In the genomic region with DNA sequence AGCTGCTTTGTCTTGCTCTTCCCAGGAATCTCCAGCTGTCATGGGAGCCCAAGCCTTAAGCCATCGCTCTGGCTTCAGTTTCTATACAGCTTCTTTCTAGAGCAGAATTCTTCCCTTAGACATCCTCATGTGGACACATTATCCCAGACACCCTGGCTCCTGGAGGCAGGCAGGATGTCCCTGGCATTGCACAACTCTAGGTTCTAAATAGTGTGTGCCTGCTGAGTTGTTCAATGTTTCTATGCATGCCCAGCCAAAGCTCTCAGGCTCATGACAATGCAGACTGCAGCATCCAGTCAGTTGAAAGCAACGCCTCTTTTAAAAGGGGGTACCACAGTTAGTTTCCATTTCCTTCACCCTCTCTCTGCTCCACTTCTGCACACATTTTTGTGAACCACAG, we compare ENCODE assay signal across 16 mouse cellular contexts.
DNase-seq lines count a peak whose midpoint lies in the region; ATAC-seq and TF ChIP-seq lines count a peak whose summit lies in the region.
"Had no signal": no experiment of that assay in that cellular context is flagged by ENCODE, and none has a peak within 500 bp of the region (broad histone marks: within the 10 kb centered on the region; RNA-seq: fewer than 3 reads in every experiment).

No protein-coding gene starts in this region.

- no peak for ATAC-seq in hindbrain, embryonic 15.5 days (ENCODE audit: low FRiP score, low read depth)
- peak; percentile 17; the same call in 1 of the 2 replicates for ATAC-seq in lung, postnatal 0 days
- peak; percentile 28; the same call in 1 of the 2 replicates for ATAC-seq in neural tube, embryonic 15.5 days (ENCODE audit: low FRiP score)
- no peak for ATAC-seq in forebrain, embryonic 13.5 days
- ATAC-seq: forebrain, embryonic 16.5 days; intestine, embryonic 15.5 days had no signal

- peaks cover 20% of the 10 kb centered on the region; the same call in 1 of the 2 replicates for H3K4me1 ChIP-seq in hindbrain, embryonic 15.5 days (replicated peaks)
- H3K4me1 ChIP-seq in hindbrain, embryonic 10.5 days (replicated peaks): no peaks in the 10 kb centered on the region
- H3K4me1 ChIP-seq in lung, postnatal 0 days (ENCODE audit: insufficient read depth, low read depth, low read length): peaks cover 11% of the 10 kb centered on the region; the same call in 1 of the 2 replicates
- H3K4me1 ChIP-seq in neural tube, embryonic 15.5 days: peaks cover 21% of the 10 kb centered on the region
- H3K4me1 ChIP-seq in forebrain, embryonic 13.5 days: peaks cover 3% of the 10 kb centered on the region
- H3K4me1 ChIP-seq: embryonic facial prominence, embryonic 12.5 days had no signal

- H3K4me2 ChIP-seq in hindbrain, embryonic 15.5 days: no peak overlapping the region
- H3K4me2 ChIP-seq in lung, postnatal 0 days (replicated peaks; ENCODE audit: low read depth, low read length): no peak overlapping the region
- H3K4me2 ChIP-seq in neural tube, embryonic 15.5 days: no peak overlapping the region
- H3K4me2 ChIP-seq in forebrain, embryonic 13.5 days: no peak overlapping the region
- H3K4me2 ChIP-seq: embryonic facial prominence, embryonic 12.5 days; heart, embryonic 12.5 days; intestine, embryonic 15.5 days had no signal

- no peak for TF ChIP-seq EP300 in lung, postnatal 0 days (IDR thresholded peaks at IDR 0.05)

- no peak overlapping the region for H3K4me3 ChIP-seq in hindbrain, embryonic 15.5 days
- H3K4me3 ChIP-seq in hindbrain, embryonic 10.5 days: no peak overlapping the region
- no peak overlapping the region for H3K4me3 ChIP-seq in lung, postnatal 0 days (ENCODE audit: low read depth, low read length)
- H3K4me3 ChIP-seq in neural tube, embryonic 15.5 days (replicated peaks): no peak overlapping the region
- no peak overlapping the region for H3K4me3 ChIP-seq in forebrain, embryonic 13.5 days
- H3K4me3 ChIP-seq: embryonic facial prominence, embryonic 12.5 days; gastrocnemius, adult 2 months; heart, embryonic 12.5 days; intestine, embryonic 15.5 days had no signal

- no peaks in the 10 kb centered on the region for H3K9me3 ChIP-seq in hindbrain, embryonic 15.5 days
- no peaks in the 10 kb centered on the region for H3K9me3 ChIP-seq in hindbrain, embryonic 10.5 days
- no peaks in the 10 kb centered on the region for H3K9me3 ChIP-seq in lung, postnatal 0 days (ENCODE audit: low read length)
- H3K9me3 ChIP-seq in neural tube, embryonic 15.5 days (replicated peaks): no peaks in the 10 kb centered on the region
- no peaks in the 10 kb centered on the region for H3K9me3 ChIP-seq in forebrain, embryonic 13.5 days (replicated peaks)
- H3K9me3 ChIP-seq: embryonic facial prominence, embryonic 12.5 days; heart, embryonic 12.5 days; intestine, embryonic 15.5 days had no signal

- H3K36me3 ChIP-seq in hindbrain, embryonic 15.5 days: no peaks in the 10 kb centered on the region
- no peaks in the 10 kb centered on the region for H3K36me3 ChIP-seq in hindbrain, embryonic 10.5 days
- no peaks in the 10 kb centered on the region for H3K36me3 ChIP-seq in lung, postnatal 0 days (ENCODE audit: insufficient read depth, low read length)
- no peaks in the 10 kb centered on the region for H3K36me3 ChIP-seq in neural tube, embryonic 15.5 days
- no peaks in the 10 kb centered on the region for H3K36me3 ChIP-seq in forebrain, embryonic 13.5 days (ENCODE audit: poor library complexity, severe bottlenecking)
- H3K36me3 ChIP-seq: embryonic facial prominence, embryonic 12.5 days; intestine, embryonic 15.5 days had no signal

- no peaks in the 10 kb centered on the region for H3K27me3 ChIP-seq in hindbrain, embryonic 15.5 days
- H3K27me3 ChIP-seq in hindbrain, embryonic 10.5 days (ENCODE audit: insufficient read depth, poor library complexity, severe bottlenecking): no peaks in the 10 kb centered on the region
- H3K27me3 ChIP-seq in lung, postnatal 0 days (replicated peaks; ENCODE audit: insufficient read depth, low read length): no peaks in the 10 kb centered on the region
- H3K27me3 ChIP-seq in neural tube, embryonic 15.5 days (replicated peaks): no peaks in the 10 kb centered on the region
- no peaks in the 10 kb centered on the region for H3K27me3 ChIP-seq in forebrain, embryonic 13.5 days
- H3K27me3 ChIP-seq: embryonic facial prominence, embryonic 12.5 days; heart, embryonic 12.5 days; intestine, embryonic 15.5 days had no signal

- no peak for TF ChIP-seq CTCF in lung, postnatal 0 days (IDR thresholded peaks at IDR 0.05)

- DNase-seq in hindbrain, embryonic 10.5 days (ENCODE audit: low spot score): no peak
- DNase-seq in lung, postnatal 0 days (ENCODE audit: low spot score): peak; percentile 51
- no peak for DNase-seq in lung, postnatal 10 days
- DNase-seq in Muller cell, postnatal 12 days (ENCODE audit: inconsistent ontology term): peak; percentile 31
- DNase-seq: adrenal gland, adult 8-10 months; adrenal gland, postnatal 36 days; cerebellum, postnatal 10 days; gastrocnemius, adult 2 months; gastrocnemius, postnatal 25 days had no signal

- H3K9ac ChIP-seq in hindbrain, embryonic 15.5 days: no peak overlapping the region
- no peak overlapping the region for H3K9ac ChIP-seq in lung, postnatal 0 days (replicated peaks; ENCODE audit: low read depth)
- no peak overlapping the region for H3K9ac ChIP-seq in neural tube, embryonic 15.5 days (replicated peaks)
- no peak overlapping the region for H3K9ac ChIP-seq in forebrain, embryonic 13.5 days
- H3K9ac ChIP-seq: embryonic facial prominence, embryonic 12.5 days; heart, embryonic 12.5 days; intestine, embryonic 15.5 days had no signal

- 0 out of 2 replicates have a peak overlapping the region, but pooled peaks have one; percentile 42 for H3K27ac ChIP-seq in hindbrain, embryonic 15.5 days (replicated peaks)
- no peak overlapping the region for H3K27ac ChIP-seq in hindbrain, embryonic 10.5 days
- no peak overlapping the region for H3K27ac ChIP-seq in lung, postnatal 0 days (ENCODE audit: low read length)
- H3K27ac ChIP-seq in neural tube, embryonic 15.5 days (replicated peaks): no peak overlapping the region; the same call in 1 of the 2 replicates
- H3K27ac ChIP-seq in forebrain, embryonic 13.5 days: no peak overlapping the region
- H3K27ac ChIP-seq: embryonic facial prominence, embryonic 12.5 days; gastrocnemius, adult 2 months; intestine, embryonic 15.5 days had no signal

- WGBS in hindbrain, embryonic 15.5 days: 67% methylated on average over 2 of the region's 2 CpGs
- WGBS in hindbrain, embryonic 10.5 days: 86% methylated on average over 2 of the region's 2 CpGs
- 82% methylated on average over 2 of the region's 2 CpGs for WGBS in lung, postnatal 0 days
- WGBS in neural tube, embryonic 15.5 days: 44% methylated on average over 2 of the region's 2 CpGs
- WGBS in forebrain, embryonic 13.5 days: 63% methylated on average over 2 of the region's 2 CpGs

Comparison
In these comparisons a context has a peak if more than half of its experiments do, and no peak if none do; other contexts are left out.
1. DNase-seq: peak in lung, postnatal 0 days (single experiment) and Muller cell, postnatal 12 days (single experiment); none in hindbrain, embryonic 10.5 days (single experiment) and lung, postnatal 10 days (single experiment).
2. ATAC-seq: peak in lung, postnatal 0 days (single experiment) and neural tube, embryonic 15.5 days (single experiment); none in hindbrain, embryonic 15.5 days (single experiment) and forebrain, embryonic 13.5 days (single experiment).